Mouse (Mus musculus) forebrain, embryonic 16.5 days (tissue): ENCODE data around the gene Cdh13. TPM values are rescaled to one million over a fixed set of nuclear protein-coding genes. Genes with fewer than 3 reads are reported as not detected.

ENCODE experiments used
- ATAC-seq: fragments of 200-750 bp; cut with Nextera tagmentation; 2 replicates; pipeline ENCODE4 v1.8.0; 2017; ENCODE audit warnings: mild to moderate bottlenecking, moderate library complexity
- H3K27ac ChIP-seq: fragments of 300-500 bp; sonication (generic); 2 replicates; pipeline ENCODE4 v1.5.1; 2014; ENCODE audit warnings: low read length, control low read depth
- H3K27me3 ChIP-seq: fragments of 300-500 bp; sonication (generic); replicated peaks from 2 replicates; pipeline ENCODE4 v1.6.1; 2014; ENCODE audit warnings: low read length; ENCODE audit not compliant: control insufficient read depth, insufficient read depth
- H3K36me3 ChIP-seq: fragments of 300-500 bp; sonication (generic); 2 replicates; pipeline ENCODE4 v1.6.1; 2014; ENCODE audit not compliant: control insufficient read depth, insufficient read depth
- H3K4me1 ChIP-seq: fragments of 300-500 bp; sonication (generic); replicated peaks from 2 replicates; pipeline ENCODE4 v1.6.1; 2014; ENCODE audit warnings: low read length; ENCODE audit not compliant: control insufficient read depth, insufficient read depth
- H3K4me2 ChIP-seq: fragments of 300-500 bp; sonication (generic); 2 replicates; pipeline ENCODE4 v1.6.1; 2014; ENCODE audit warnings: mild to moderate bottlenecking, low read length, control low read depth
- H3K4me3 ChIP-seq: fragments of 300-500 bp; sonication (generic); replicated peaks from 2 replicates; pipeline ENCODE4 v1.5.1; 2014; ENCODE audit warnings: mild to moderate bottlenecking, low read length, control low read depth
- H3K9ac ChIP-seq: fragments of 300-500 bp; sonication (generic); replicated peaks from 2 replicates; pipeline ENCODE4 v1.6.1; 2014; ENCODE audit warnings: low read depth, low read length, control low read depth
- H3K9me3 ChIP-seq: fragments of 300-500 bp; sonication (generic); 2 replicates; pipeline ENCODE4 v1.6.1; 2016; ENCODE audit warnings: low read length; ENCODE audit not compliant: control insufficient read depth
- WGBS: fragments of 180-500 bp; shearing (Covaris S2); extraction: QIAGEN DNeasy Blood & Tissue Kit; methylation state at CpG from one replicate; pipeline ENCODE4 v1.1.7; 2014; 5-methylcytosine and 5-hydroxymethylcytosine counted together
- polyA plus RNA-seq: library from polyadenylated mRNA; unstranded; fragments of >200 nt; fragmentation: Nextera tagmentation; extraction: Ambion mirVana; gene quantifications from 2 replicates; pipeline ENCODE4 v1.2.1, GENCODE M21; 2015

Gene Cdh13
- polyA plus RNA-seq, 1 experiment from 2014 or later: 129 TPM

DNA sequence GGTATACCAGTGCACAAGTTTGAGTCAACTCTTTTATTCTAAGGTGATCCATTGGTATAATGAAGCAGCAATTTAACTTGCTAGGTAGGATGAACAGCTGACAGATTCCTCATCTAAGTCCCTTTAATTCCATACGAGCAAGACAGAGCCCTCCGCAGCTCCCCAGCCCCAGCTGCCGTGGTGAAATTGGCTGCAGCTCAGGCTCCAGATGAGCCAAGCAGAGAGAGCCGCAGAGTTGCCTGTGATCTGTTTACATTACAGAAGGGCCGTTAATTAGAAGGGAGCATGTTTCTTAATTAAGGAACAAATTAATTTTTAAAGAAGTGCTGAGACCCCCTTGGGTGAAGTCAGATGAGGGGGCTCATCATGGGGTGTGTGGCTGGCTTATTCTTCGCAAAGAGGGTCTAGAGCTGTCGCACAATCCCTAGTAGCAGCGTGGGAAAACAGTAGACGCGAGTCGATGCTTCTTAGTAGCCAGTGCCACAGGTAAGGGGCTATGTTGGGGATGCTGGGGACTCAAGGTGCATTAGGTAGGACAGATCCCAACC is 712.2 kb downstream of the Cdh13 start:
- peak; percentile 54; the same call in 1 of the 2 replicates for ATAC-seq
- WGBS: 51% methylated on average over 11 of the region's 11 CpGs

GRCm38 (mm10) chr8:119000595-119000994 is 717.1 kb downstream of the Cdh13 start:
- H3K36me3 ChIP-seq: no peaks in the 10 kb centered on the region
- no peaks in the 10 kb centered on the region for H3K9me3 ChIP-seq
- H3K27ac ChIP-seq: no peak overlapping the region
- H3K4me3 ChIP-seq: no peak overlapping the region
- no peak for ATAC-seq
- 55% methylated on average over 1 of the region's 1 CpGs for WGBS
- H3K4me2 ChIP-seq: no peak overlapping the region
- H3K9ac ChIP-seq: no peak overlapping the region
- 0 out of 2 replicates have a peak, but pooled peaks cover 3% of the 10 kb centered on the region for H3K4me1 ChIP-seq
- no peaks in the 10 kb centered on the region for H3K27me3 ChIP-seq

More for the DNA sequence above, 712.2 kb downstream of the Cdh13 start:
- H3K27me3 ChIP-seq: no peaks in the 10 kb centered on the region
- no peak overlapping the region for H3K9ac ChIP-seq
- H3K4me3 ChIP-seq: no peak overlapping the region
- H3K27ac ChIP-seq: no peak overlapping the region
- H3K9me3 ChIP-seq: no peaks in the 10 kb centered on the region
- no peaks in the 10 kb centered on the region for H3K36me3 ChIP-seq
- H3K4me1 ChIP-seq: 0 out of 2 replicates have a peak, but pooled peaks cover 3% of the 10 kb centered on the region
- H3K4me2 ChIP-seq: no peak overlapping the region

DNA sequence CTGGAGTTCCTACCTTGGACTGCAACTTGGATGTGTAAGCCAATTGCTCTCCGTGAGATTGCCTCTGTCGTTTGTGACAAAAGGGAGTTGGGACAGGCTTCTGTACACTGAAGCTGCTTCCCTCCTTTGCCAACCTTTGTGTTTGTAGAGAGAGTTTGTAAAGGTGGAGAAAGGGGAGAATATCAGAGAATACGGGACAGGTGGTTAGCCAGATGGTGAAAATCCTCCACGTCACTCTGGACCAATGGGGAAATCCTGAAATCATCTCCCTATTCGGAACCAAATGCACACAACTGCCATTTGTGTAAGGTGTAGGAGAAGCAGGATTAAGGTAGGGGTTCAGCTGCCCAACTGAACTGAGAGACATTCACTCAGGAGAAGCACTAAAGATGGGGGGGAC is 721.3 kb downstream of the Cdh13 start:
- ATAC-seq: no peak
- 64% methylated on average over 5 of the region's 5 CpGs for WGBS
- no peaks in the 10 kb centered on the region for H3K4me1 ChIP-seq
- H3K4me3 ChIP-seq: no peak overlapping the region
- no peak overlapping the region for H3K9ac ChIP-seq
- H3K27ac ChIP-seq: no peak overlapping the region
- H3K27me3 ChIP-seq: no peaks in the 10 kb centered on the region
- no peaks in the 10 kb centered on the region for H3K9me3 ChIP-seq
- H3K4me2 ChIP-seq: no peak overlapping the region
- no peaks in the 10 kb centered on the region for H3K36me3 ChIP-seq

DNA sequence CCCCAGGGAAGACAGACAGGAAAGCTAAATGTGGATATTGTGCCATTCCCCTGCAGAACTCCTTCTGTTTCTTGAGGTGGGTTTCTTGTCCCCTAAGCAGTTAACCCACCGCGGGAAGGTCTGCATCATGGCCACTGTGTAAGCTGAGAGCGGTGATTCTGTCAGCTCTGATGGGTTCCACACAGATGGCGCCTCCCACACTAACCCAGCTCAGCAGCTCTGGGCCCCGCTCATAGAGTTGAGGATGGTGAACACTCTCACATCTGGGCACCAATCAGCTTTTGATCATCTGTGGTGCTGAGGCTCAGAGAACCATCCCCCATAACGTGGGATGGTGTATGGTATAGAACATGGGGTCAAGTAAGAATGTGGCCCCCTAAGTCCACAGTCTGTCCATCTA is 735.1 kb downstream of the Cdh13 start:
- H3K9ac ChIP-seq: no peak overlapping the region
- H3K4me2 ChIP-seq: no peak overlapping the region
- WGBS: 82% methylated on average over 6 of the region's 6 CpGs
- no peaks in the 10 kb centered on the region for H3K36me3 ChIP-seq
- no peak overlapping the region for H3K4me3 ChIP-seq
- no peaks in the 10 kb centered on the region for H3K9me3 ChIP-seq
- ATAC-seq: no peak
- H3K27me3 ChIP-seq: no peaks in the 10 kb centered on the region
- peaks cover 7% of the 10 kb centered on the region for H3K4me1 ChIP-seq
- no peak overlapping the region for H3K27ac ChIP-seq

DNA sequence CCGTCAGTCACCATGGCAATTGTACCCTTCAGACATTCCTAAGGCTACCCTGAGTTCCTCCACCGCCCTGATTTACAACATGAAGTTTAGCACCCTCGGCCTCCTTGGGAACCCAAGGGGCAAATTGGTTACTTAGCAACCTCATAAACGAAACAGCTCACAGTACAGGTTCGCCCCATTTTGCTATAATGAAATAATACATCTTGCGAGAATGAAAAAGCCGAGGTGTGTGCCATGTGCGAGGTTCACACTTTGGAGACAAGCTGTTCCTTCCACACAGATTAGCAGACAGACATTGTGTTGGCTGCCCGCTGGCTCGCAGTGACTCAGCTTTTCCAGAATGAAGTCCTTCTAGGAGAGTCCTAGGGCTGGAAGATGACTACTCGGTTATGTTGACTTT is 737.2 kb downstream of the Cdh13 start:
- H3K4me1 ChIP-seq: peaks cover 7% of the 10 kb centered on the region
- no peaks in the 10 kb centered on the region for H3K27me3 ChIP-seq
- no peaks in the 10 kb centered on the region for H3K9me3 ChIP-seq
- ATAC-seq: peak; percentile 40
- H3K4me2 ChIP-seq: no peak overlapping the region
- H3K4me3 ChIP-seq: no peak overlapping the region
- 52% methylated on average over 11 of the region's 11 CpGs for WGBS
- no peaks in the 10 kb centered on the region for H3K36me3 ChIP-seq
- no peak overlapping the region for H3K27ac ChIP-seq
- no peak overlapping the region for H3K9ac ChIP-seq

DNA sequence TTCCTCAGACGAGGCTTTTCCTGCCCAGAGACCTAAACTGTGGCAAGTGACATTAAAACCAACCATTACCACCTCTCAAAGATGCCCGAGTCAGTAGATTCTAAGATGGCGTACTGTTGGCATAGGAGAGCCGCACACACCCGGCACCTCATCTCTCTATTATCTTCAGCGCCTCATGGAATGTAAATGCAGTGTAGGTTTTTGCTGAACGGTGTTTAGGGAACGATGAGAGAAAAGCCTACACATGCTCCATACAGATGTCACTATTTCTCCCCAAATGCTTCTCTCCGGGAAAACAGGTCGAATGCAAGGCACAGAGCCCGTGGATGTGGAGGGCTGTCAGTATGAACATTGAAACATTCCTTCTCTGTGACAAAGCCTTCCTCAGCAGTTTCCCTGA is 737.9 kb downstream of the Cdh13 start:
- no peak overlapping the region for H3K27ac ChIP-seq
- ATAC-seq: no peak
- 88% methylated on average over 11 of the region's 11 CpGs for WGBS
- no peak overlapping the region for H3K4me3 ChIP-seq
- H3K27me3 ChIP-seq: no peaks in the 10 kb centered on the region
- H3K9ac ChIP-seq: no peak overlapping the region
- peaks cover 7% of the 10 kb centered on the region for H3K4me1 ChIP-seq
- no peak overlapping the region for H3K4me2 ChIP-seq
- H3K9me3 ChIP-seq: no peaks in the 10 kb centered on the region
- no peaks in the 10 kb centered on the region for H3K36me3 ChIP-seq

GRCm38 (mm10) chr8:119022301-119022870 is 738.9 kb downstream of the Cdh13 start:
- Histone ChIP-seq H3K9me3 (no peaks in the 10 kb centered on the region), H3K27ac (no peak overlapping the region), H3K27me3 (no peaks in the 10 kb centered on the region), H3K4me2 (no peak overlapping the region), H3K4me3 (no peak overlapping the region), H3K36me3 (no peaks in the 10 kb centered on the region), H3K4me1 (peaks cover 7% of the 10 kb centered on the region), H3K9ac (no peak overlapping the region)
- 72% methylated on average over 9 of the region's 9 CpGs for WGBS
- no peak for ATAC-seq

DNA sequence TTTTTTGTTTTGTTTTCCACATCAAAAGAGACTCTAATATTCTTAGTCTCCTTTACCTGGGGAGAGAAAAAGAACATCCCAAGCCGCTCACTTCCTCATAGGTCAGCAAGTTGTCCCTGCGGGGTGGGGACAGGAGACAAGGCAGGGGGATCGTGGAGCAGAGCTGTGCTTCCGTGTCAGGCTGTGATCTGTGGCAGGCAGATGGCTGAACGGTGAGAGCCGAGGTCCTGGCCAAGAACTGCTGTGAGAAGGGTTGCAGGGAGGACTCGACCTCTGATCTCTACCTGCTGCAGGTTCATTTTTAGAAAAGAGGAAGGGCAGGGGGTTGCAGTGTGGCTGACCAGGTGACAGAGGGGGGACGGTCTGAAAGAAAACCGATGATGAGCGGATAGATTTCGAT is 749.9 kb downstream of the Cdh13 start:
- H3K4me1 ChIP-seq: no peaks in the 10 kb centered on the region; the same call in 1 of the 2 replicates
- no peak overlapping the region for H3K9ac ChIP-seq
- no peak overlapping the region for H3K27ac ChIP-seq
- WGBS: 84% methylated on average over 11 of the region's 11 CpGs
- H3K9me3 ChIP-seq: no peaks in the 10 kb centered on the region
- H3K4me2 ChIP-seq: no peak overlapping the region
- no peak overlapping the region for H3K4me3 ChIP-seq
- no peaks in the 10 kb centered on the region for H3K36me3 ChIP-seq
- H3K27me3 ChIP-seq: no peaks in the 10 kb centered on the region
- ATAC-seq: no peak

GRCm38 (mm10) chr8:119034037-119034436 is 750.5 kb downstream of the Cdh13 start:
- no peak overlapping the region for H3K9ac ChIP-seq
- no peak overlapping the region for H3K27ac ChIP-seq
- ATAC-seq: no peak
- H3K36me3 ChIP-seq: no peaks in the 10 kb centered on the region
- 94% methylated on average over 3 of the region's 3 CpGs for WGBS
- no peaks in the 10 kb centered on the region for H3K9me3 ChIP-seq
- no peak overlapping the region for H3K4me3 ChIP-seq
- no peaks in the 10 kb centered on the region; the same call in 1 of the 2 replicates for H3K4me1 ChIP-seq
- H3K27me3 ChIP-seq: no peaks in the 10 kb centered on the region
- H3K4me2 ChIP-seq: no peak overlapping the region
